Mouse (Mus musculus) lung, postnatal 14 days (tissue): ENCODE results near the gene Foxf1.

Experiments
- DNase-seq: peaks from one replicate; pipeline ENCODE4 v3.0.0; 2021

Foxf1 gene

GRCm38 (mm10) chr8:121082218-121083092, 1.7 kb upstream of the Foxf1 start:
- peak; percentile 34 for DNase-seq

- peak; percentile 85 for DNase-seq
These were observed 872 bp upstream of the Foxf1 start for GRCm38 (mm10) chr8:121083093-121083935.

GRCm38 (mm10) chr8:121083936-121084209, 313 bp upstream of the Foxf1 start:
- DNase-seq = no peak

GRCm38 (mm10) chr8:121085011-121085410, 825 bp downstream of the Foxf1 start:
- peak; percentile 8 for DNase-seq

GRCm38 (mm10) chr8:121085561-121085960, 1.4 kb downstream of the Foxf1 start:
- no peak for DNase-seq

- peak; percentile 39 for DNase-seq
These were observed 2.1 kb downstream of the Foxf1 start for GRCm38 (mm10) chr8:121086004-121086900.

GRCm38 (mm10) chr8:121088281-121088680, 4.1 kb downstream of the Foxf1 start:
- no peak for DNase-seq

- peak; percentile 17 for DNase-seq
These were observed 4.9 kb downstream of the Foxf1 start for GRCm38 (mm10) chr8:121088871-121089630.

- peak; percentile 40 for DNase-seq
These were observed 5.6 kb downstream of the Foxf1 start for GRCm38 (mm10) chr8:121089631-121090380.

- no peak for DNase-seq
These were observed 6.5 kb downstream of the Foxf1 start for GRCm38 (mm10) chr8:121090716-121091115.

- DNase-seq = peak; percentile 28
These were observed 8.0 kb downstream of the Foxf1 start for GRCm38 (mm10) chr8:121092141-121092540.

- peak; percentile 95 for DNase-seq
These were observed 8.4 kb downstream of the Foxf1 start for GRCm38 (mm10) chr8:121092627-121093026.

- no peak for DNase-seq
These were observed 9.3 kb downstream of the Foxf1 start for GRCm38 (mm10) chr8:121093496-121093895.

GRCm38 (mm10) chr8:121104049-121104818, 20.0 kb downstream of the Foxf1 start:
- peak; percentile 84 for DNase-seq

- peak; percentile 99 for DNase-seq
These were observed 23.8 kb downstream of the Foxf1 start, which contains the start of gene Mthfsd for GRCm38 (mm10) chr8:121107668-121108656. TSS of gene Mthfsd (minus strand) at chr8:121108392.

- no peak for DNase-seq
These were observed 24.5 kb downstream of the Foxf1 start for GRCm38 (mm10) chr8:121108657-121109056.

- no peak for DNase-seq
These were observed 27.1 kb downstream of the Foxf1 start for GRCm38 (mm10) chr8:121111145-121111907.

- peak; percentile 98 for DNase-seq
These were observed 29.1 kb downstream of the Foxf1 start for GRCm38 (mm10) chr8:121113261-121113660.
